Mouse (Mus musculus): Measurements from ENCODE around the gene 1110008L16Rik.
"Not testable (repeated sequence)": the region's sequence is repeated elsewhere in the genome, so short reads cannot be mapped to it uniquely, and the experiment has no call there.

Gene 1110008L16Rik

GRCm38 (mm10) chr12:55392733-55393577 is 93.6 kb downstream of the 1110008L16Rik start:
- no peak for DNase-seq (ENCODE audit: low spot score in 2 of 2)

GRCm38 (mm10) chr12:55395601-55396000 is 96.2 kb downstream of the 1110008L16Rik start:
- DNase-seq (ENCODE audit: low spot score in 2 of 2): not testable (repeated sequence)

DNA sequence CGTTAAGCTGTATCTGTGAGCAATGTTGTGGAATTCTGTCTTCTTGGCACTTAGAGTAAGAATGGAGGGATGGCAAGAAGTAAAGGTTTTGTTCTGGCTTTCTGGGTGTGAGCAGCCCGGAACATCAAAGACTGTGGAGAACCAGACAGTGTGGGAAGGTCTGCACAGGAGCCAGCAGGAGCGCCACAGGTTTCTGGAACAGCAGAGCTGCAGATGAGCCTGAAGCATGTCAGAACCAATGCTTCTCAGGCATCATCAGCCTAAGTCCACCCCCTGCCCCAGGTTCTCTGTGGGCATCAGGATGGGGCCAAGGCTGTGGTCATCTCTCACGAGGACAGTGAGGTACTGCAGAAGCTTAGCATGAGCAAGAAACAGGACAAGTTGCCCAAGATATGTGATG is 97.2 kb downstream of the 1110008L16Rik start:
- DNase-seq (ENCODE audit: low spot score in 2 of 2): no peak

GRCm38 (mm10) chr12:55397544-55398239 is 98.3 kb downstream of the 1110008L16Rik start:
- no peak for DNase-seq (ENCODE audit: low spot score in 2 of 2)

GRCm38 (mm10) chr12:55398240-55399127 is 99.1 kb downstream of the 1110008L16Rik start:
- peak; percentile 95 for DNase-seq (ENCODE audit: low spot score in 2 of 2)

DNA sequence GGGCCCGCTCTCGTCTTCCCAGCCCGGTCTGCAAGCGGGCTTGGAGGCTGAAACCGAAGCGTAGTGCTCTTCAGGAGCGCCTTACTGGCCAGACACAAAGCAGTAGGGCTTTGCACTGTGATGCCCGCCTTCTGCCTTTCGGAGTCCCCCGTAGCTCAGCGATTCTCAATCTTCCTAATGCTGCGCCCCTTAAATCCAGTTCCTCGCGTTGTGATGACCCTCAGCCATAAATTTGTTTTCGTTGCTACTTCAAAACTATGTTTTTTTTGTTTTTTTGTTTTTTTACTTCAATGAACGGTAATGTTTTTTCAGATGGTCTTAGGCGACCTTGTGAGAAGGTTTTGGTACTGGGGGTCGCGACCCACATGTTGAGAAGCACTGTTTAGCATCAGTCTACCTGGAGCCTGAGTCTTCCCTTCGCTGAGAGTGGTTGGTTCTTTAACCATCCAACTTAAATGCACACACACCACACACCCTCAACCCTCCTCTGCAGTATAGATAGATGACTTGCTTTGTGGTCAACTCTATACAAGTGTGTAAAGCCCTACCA is 99.8 kb downstream of the 1110008L16Rik start:
- no peak for DNase-seq (ENCODE audit: low spot score in 2 of 2)

DNA sequence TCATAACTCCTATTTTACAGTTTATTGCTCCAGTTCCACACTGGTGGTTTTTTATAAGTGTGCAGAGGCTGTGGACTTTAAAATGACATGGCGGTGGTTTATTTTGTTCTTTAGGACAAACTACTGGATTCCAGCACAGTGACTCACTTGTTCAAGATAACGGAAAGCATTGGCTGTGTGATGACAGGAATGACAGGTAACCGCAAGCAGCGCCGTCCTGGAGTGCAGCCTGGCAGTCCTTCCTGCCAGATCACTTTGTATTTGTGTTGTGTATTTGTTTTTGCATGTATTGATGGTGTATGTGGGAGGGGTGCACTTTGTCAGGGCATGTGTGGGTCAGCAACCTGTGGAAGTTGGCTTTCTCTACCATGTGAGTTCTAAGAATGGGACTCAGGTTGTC is 108.5 kb downstream of the 1110008L16Rik start:
- DNase-seq (ENCODE audit: low spot score in 2 of 2): no peak

DNA sequence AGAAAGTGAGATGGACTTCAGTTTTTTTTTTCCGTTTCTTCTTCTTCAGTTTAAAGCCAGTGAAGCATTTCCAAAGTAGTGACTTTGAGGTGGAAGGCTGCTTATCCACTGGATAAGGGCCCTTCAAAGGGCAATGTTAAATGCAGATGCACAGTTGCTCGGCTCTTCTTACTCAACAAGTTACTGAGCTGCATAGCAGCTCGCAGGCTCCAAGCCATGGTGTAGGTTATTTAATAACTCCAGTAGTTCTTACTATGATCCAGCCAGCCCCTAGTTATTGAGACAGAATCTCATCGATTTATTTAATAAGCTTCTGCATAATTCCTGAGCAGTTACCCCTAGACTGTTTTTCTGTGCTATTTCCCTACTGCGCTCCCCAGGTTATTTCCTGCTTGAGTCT is 115.9 kb downstream of the 1110008L16Rik start:
- DNase-seq (ENCODE audit: low spot score in 2 of 2): no peak

DNA sequence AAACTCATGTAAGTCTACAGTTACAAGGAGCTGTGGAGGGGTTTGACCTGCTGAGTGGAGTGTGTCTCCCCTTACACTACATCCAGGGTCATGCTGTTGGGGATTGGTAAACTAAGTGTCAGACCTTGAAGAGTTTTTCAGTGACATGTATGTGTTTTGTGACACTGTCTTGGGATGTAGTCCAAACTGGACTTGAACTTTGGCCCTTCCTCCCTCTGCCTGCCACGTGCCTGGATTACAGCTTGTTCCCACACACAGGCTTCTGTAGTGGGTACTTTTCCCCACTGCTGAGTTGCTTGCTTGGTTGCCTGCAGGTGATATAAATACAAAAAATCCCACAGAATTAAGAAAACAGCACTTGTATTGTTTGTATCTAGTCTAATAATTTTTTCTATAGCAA is 116.4 kb downstream of the 1110008L16Rik start:
- no peak for DNase-seq (ENCODE audit: low spot score in 2 of 2)

DNA sequence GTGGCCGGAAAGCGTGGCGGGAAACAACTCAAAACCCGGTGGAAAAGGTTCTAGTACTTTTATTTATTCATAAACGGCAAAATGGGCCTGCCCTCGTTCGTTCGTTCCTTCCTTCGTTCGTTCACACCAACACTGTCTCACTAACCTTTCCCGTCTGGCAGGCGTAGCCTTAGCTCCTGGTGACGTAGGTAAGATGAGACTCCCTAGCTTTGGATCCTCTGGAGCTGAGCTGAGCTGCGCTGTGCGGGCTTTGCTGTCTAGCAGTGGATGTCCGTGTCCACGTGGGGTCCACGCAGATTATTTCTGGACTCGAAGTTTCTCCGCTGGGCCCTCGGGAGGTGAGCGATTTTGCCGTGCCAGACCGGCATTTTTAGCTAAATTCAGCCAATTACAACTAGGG is 120.8 kb downstream of the 1110008L16Rik start:
- no peak for DNase-seq (ENCODE audit: low spot score in 2 of 2)

DNA sequence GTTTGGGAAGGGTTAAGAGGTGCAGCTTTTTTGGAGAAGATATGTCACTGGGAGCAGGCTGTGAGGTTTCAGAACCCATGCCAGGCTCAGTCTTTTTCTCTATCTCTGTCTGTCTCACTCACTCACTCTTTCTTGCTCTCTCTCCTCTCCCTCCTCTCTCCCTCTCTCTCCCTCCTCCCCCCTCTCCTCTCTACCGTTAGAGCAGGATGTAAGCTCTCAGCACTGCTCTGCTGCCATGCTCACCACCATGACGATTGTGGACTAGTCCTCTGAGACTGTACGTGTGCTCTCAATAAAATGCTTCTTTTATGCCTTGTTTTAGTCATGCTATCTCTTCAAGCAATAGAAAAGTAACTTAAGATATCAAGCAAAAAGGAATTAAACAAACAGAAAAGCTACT is 122.7 kb downstream of the 1110008L16Rik start:
- peak; percentile 60 to 62 for DNase-seq (ENCODE audit: low spot score in 2 of 2)

DNA sequence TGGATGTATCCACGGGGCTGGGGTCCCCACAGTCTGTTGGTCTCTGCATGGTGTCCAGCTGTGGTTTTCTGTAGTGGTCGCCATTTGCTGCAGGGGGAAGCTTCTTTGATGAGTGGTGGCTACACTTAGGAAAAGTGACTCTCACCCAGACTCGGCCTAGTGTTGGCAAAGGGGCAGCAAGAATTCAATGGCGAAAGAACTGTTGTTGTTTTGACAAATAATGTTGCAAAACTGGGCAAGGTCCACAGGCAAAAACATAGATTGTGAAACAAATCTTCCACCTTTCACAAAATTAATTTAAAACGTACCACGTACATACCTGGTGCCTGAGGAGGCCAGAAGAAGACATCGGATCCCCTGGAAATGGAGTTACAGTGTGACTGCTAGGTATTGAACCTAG is 126.9 kb downstream of the 1110008L16Rik start:
- DNase-seq (ENCODE audit: low spot score in 2 of 2): no peak

- no peak for DNase-seq (ENCODE audit: low spot score in 2 of 2)
These were observed 129.8 kb downstream of the 1110008L16Rik start for GRCm38 (mm10) chr12:55429201-55429600.

DNA sequence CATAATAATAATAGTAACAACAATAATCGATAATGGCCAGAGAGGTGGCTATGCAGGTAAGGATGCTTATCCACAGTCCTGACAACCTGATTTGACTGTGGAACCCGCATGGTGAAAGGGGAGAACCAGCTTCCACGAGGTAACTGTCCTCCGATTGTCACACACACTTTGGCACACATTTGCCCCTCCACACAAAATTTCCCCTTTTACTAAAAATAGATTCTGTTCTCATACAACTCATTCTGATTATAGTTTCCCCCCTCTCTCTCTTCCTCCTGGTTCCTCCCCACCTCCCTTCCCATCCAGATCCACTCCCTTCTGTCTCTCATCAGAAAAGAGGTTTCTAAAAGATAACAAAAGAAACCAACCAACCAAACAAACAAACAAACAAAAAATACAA is 130.6 kb downstream of the 1110008L16Rik start:
- DNase-seq (ENCODE audit: low spot score in 2 of 2): no peak

Data from spleen, postnatal 36 days (tissue).